Mouse (Mus musculus) cortical plate, adult 2 months (tissue): ENCODE measurements at regions not wholly inside any gene's neighbourhood (a gene's known extent, or its start where the extent isn't known, plus 50 kb on each side); places are given as distances from the start of the nearest gene placed in this dataset.

Experiments used
- CTCF ChIP-seq: fragments of 200-500 bp; IDR thresholded peaks from 2 replicates; pipeline ENCODE4 v1.5.1; 2011; ENCODE audit warnings: mild to moderate bottlenecking, control low read depth, low read length; ENCODE audit not compliant: insufficient read depth; ENCODE audit errors: extremely low read depth
- POLR2A ChIP-seq: fragments of 200-500 bp; IDR thresholded peaks from 2 replicates; pipeline ENCODE4 v1.6.1; 2011; ENCODE audit warnings: mild to moderate bottlenecking, low read length, control low read depth; ENCODE audit not compliant: insufficient read depth; ENCODE audit errors: extremely low read depth

GRCm38 (mm10) chr13:45242750-45243149 is 146.8 kb upstream of the Mylip start:
- no peak for TF ChIP-seq CTCF
- no peak for TF ChIP-seq POLR2A
